Mouse (Mus musculus) bone marrow macrophage, adult 2 months (primary cell): ENCODE data around the gene Gm28036. TPM values are rescaled to one million over a fixed set of nuclear protein-coding genes. Genes with fewer than 3 reads are reported as not detected.

Experiments
- H3K27ac ChIP-seq: 2 replicates; pipeline ENCODE4 v1.5.1; 2012; ENCODE audit warnings: low read depth, low read length; ENCODE audit not compliant: insufficient read depth
- H3K4me1 ChIP-seq: 2 replicates; pipeline ENCODE4 v1.6.1; 2012; ENCODE audit warnings: low read length; ENCODE audit not compliant: control insufficient read depth, insufficient read depth
- H3K4me3 ChIP-seq: 2 replicates; pipeline ENCODE4 v1.5.1; 2012; ENCODE audit warnings: mild to moderate bottlenecking, low read length, moderate library complexity; ENCODE audit not compliant: insufficient read depth
- CTCF ChIP-seq: IDR thresholded peaks from 2 replicates; pipeline ENCODE4 v1.5.1; 2012; ENCODE audit warnings: low read depth, mild to moderate bottlenecking, low read length, moderate library complexity
- POLR2A ChIP-seq: IDR thresholded peaks from 2 replicates; pipeline ENCODE4 v1.6.1; 2012; ENCODE audit warnings: mild to moderate bottlenecking, low read depth, low read length, borderline replicate concordance
- polyA plus RNA-seq: library from polyadenylated mRNA; stranded (reverse); fragments of >200 nt; gene quantifications from 2 replicates; pipeline ENCODE4 v1.2.4, GENCODE M21; 2012; ENCODE audit not compliant: missing spikeins, insufficient read depth, insufficient read length

Gm28036 gene
- polyA plus RNA-seq, 1 experiment, result 9.0 TPM

GRCm38 (mm10) chr2:156087391-156088110, 39.3 kb downstream of the Gm28036 start:
- H3K27ac ChIP-seq, result no peak overlapping the region
- no peak overlapping the region for H3K4me3 ChIP-seq
- TF ChIP-seq POLR2A (no peak), CTCF (no peak)
- H3K4me1 ChIP-seq, result no peaks in the 10 kb centered on the region

GRCm38 (mm10) chr2:156084541-156084940, 42.4 kb downstream of the Gm28036 start:
- no peak overlapping the region for H3K4me3 ChIP-seq
- H3K27ac ChIP-seq, result no peak overlapping the region
- no peaks in the 10 kb centered on the region for H3K4me1 ChIP-seq
- TF ChIP-seq CTCF (no peak), POLR2A (no peak)

DNA sequence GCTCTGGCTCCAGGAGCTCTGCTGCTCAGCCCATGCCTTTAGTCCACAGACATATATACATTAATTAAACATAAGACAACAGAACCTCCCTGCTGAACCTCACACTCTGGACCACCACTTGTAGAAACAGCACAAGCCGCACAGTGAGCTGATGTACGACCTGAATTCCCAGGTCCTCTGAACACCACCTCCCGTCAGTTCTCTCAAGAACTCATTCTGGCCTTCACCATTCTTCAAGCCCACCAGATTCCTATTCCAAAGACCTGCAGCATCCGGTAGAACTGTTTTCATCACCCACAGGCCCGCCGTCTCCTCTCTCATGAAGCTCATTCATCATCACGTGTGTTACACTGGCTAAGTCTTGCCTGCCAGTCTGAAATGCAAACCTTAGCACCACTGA, 46.5 kb downstream of the Gm28036 start:
- no peak for TF ChIP-seq CTCF
- no peak for TF ChIP-seq POLR2A
- Histone ChIP-seq H3K4me1 (no peaks in the 10 kb centered on the region), H3K4me3 (no peak overlapping the region), H3K27ac (no peak overlapping the region)

DNA sequence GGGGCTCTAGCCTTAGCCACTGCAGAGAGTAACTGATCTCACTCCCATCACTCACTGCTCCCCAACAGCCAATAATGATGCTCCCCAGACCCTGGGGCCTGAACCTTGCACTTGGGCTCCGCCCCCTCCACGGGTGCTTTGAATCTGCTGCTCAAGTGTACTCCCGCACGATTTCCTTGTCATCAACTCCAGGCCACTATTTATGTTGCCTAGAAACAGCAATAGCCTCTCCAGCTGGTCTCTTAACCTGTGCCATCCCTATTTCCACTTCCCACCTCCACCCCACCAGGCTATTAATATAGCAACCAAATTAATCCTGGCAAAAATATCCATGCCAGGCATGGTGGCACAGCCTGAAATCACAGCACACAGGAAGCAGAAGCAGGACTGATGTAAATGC, 47.2 kb downstream of the Gm28036 start:
- no peak overlapping the region for H3K27ac ChIP-seq
- TF ChIP-seq POLR2A (no peak), CTCF (no peak)
- H3K4me3 ChIP-seq, result no peak overlapping the region
- no peaks in the 10 kb centered on the region for H3K4me1 ChIP-seq

DNA sequence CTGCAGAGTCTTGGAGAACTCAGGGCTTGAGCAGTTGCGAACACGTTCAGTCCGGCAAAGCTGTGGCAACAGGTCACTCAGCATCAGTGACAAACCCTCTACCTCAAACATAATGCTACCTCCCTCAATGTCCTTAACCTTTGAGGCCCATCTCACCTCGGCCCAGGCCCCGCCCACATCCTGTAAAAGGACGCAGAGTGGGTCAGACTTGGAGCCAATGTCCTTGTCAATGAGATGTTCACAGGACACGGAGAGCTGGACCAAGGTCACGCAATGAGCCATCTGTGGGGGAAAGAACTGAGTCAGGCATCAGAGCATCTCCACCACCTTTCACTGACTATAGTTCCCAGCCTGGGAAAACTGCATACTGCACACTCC, 47.7 kb downstream of the Gm28036 start:
- TF ChIP-seq CTCF, result no peak
- no peak for TF ChIP-seq POLR2A
- Histone ChIP-seq H3K27ac (no peak overlapping the region), H3K4me1 (no peaks in the 10 kb centered on the region), H3K4me3 (no peak overlapping the region)

GRCm38 (mm10) chr2:156078421-156079182, 48.3 kb downstream of the Gm28036 start:
- TF ChIP-seq POLR2A (no peak), CTCF (no peak)
- H3K4me1 ChIP-seq, result no peaks in the 10 kb centered on the region
- H3K27ac ChIP-seq, result no peak overlapping the region
- no peak overlapping the region for H3K4me3 ChIP-seq

DNA sequence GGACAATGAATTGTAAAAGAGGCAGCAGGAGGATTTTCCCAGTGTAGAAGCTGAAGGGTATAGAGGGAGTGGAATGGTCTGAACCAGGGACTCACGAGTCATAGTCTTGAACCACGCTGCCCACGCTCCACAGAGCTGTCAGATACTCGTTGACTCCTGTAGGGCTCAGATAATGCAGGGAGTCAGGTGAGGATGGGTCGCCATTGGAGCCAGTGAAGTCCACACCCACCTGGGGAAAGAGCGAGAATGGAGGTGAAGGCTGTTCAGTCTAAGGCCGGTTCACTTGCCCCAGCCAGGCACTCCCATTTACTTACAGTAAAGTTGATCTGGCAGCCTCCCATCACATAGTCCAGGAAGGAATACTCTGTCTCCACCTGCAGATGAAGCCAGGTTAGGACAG, 49.4 kb downstream of the Gm28036 start:
- H3K27ac ChIP-seq, result no peak overlapping the region
- H3K4me3 ChIP-seq, result no peak overlapping the region
- no peaks in the 10 kb centered on the region for H3K4me1 ChIP-seq
- TF ChIP-seq POLR2A (no peak), CTCF (no peak)

GRCm38 (mm10) chr2:156073725-156074124, 53.2 kb downstream of the Gm28036 start:
- no peak overlapping the region for H3K27ac ChIP-seq
- H3K4me1 ChIP-seq, result no peaks in the 10 kb centered on the region
- TF ChIP-seq POLR2A, result no peak
- TF ChIP-seq CTCF, result no peak

GRCm38 (mm10) chr2:156071236-156071635, 55.7 kb downstream of the Gm28036 start:
- H3K4me1 ChIP-seq, result no peaks in the 10 kb centered on the region
- no peak overlapping the region for H3K27ac ChIP-seq
- H3K4me3 ChIP-seq, result no peak overlapping the region
- TF ChIP-seq CTCF, result no peak
- no peak for TF ChIP-seq POLR2A

More at GRCm38 (mm10) chr2:156073725-156074124, 53.2 kb downstream of the Gm28036 start:
- H3K4me3 ChIP-seq, result no peak overlapping the region

DNA sequence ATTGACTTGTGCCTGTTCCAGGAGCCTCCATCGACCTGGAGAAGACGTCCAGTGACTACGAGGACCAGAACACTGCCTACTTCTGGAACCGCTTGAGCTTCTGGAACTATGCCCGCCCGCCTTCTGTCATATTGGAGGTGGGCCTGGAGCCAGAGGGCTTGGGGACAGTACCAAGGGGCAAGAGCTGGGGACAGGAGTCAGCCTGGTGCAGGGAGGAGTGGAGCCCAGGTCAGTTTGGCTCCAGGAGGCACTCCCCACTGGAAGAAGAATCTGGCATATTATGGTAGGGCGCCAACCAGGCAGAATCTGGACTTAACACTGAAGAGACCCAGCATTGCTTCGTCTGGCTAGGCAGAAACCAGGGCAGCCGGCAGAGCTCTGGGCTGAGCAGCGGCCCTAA, 59.0 kb downstream of the Gm28036 start:
- no peaks in the 10 kb centered on the region for H3K4me1 ChIP-seq
- H3K27ac ChIP-seq, result no peak overlapping the region
- TF ChIP-seq POLR2A (no peak), CTCF (no peak)
- no peak overlapping the region for H3K4me3 ChIP-seq
